Mouse (Mus musculus) spleen, adult 2 months (tissue): ENCODE measurements around the gene B4galnt4.

ENCODE experiments used
- CTCF ChIP-seq: fragments of 200-500 bp; IDR thresholded peaks from 2 replicates; pipeline ENCODE4 v1.5.1; 2011; ENCODE audit warnings: mild to moderate bottlenecking, inconsistent platforms; ENCODE audit not compliant: insufficient read depth, insufficient read length, insufficient replicate concordance; ENCODE audit errors: extremely low read depth
- POLR2A ChIP-seq: fragments of 200-500 bp; IDR thresholded peaks from 2 replicates; pipeline ENCODE4 v1.6.1; 2011; ENCODE audit warnings: low read depth, low read length, inconsistent platforms

DNA sequence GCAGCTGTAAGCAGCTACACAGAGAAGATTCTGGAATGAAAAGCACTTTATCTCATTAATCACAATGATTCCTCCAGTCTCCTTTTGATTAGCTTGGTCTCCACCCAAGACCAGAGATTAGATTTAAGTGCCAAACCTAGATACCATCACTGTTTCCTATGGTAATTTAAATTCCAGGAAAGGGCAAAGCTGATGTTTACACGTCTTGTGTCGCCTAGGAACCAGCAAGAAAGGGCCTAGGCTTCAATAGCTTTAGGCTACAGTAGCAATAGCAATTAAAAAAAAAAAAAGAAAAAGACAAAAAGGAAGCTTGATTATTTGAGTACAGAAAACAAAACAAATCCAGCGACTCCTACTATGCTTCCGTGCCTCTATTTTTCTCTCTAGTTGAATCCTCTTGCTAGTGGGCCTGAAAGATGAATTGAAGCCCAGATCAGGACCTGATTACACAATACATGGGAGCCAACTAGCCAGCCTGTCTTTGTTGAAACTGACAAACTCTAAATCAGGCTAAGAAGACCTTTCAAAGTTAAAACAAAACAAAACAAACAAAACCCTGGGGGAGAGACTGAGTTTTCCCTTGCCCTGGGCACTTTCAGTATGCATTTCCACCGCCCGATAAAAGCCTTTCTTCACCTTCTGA, 34.7 kb upstream of the B4galnt4 start:
- TF ChIP-seq CTCF (no peak), POLR2A (no peak)
